19 mouse cellular contexts compared by ENCODE assay signal in the genomic region with DNA sequence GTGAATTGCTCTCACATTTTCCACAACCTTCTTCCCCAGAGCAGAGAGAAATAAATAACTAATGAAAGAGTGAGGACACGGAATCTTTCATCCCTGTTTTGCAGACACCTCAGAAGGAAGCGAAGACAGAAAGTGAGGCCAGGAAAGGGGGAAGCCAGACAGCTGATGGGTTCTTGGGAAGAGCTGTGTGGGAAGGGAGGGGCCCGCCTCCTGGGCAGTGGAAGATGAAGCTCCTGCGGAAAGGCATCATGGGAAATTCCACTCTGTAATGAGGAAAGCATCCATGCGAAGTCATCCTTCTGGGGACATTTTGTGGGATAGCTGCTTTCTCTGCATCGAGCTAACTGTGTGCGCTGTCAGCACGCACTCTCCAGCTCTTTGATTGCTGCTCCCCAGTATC.
A peak's percentile ranks its signal among the peaks of the same experiment; 100 is the strongest.
DNase-seq lines count a peak whose midpoint lies in the region; ATAC-seq and TF ChIP-seq lines count a peak whose summit lies in the region.
"Had no signal": no experiment of that assay in that cellular context is flagged by ENCODE, and none has a peak within 500 bp of the region (broad histone marks: within the 10 kb centered on the region; RNA-seq: fewer than 3 reads in every experiment).

No protein-coding gene starts in this region.

- DNase-seq in hindbrain, embryonic 10.5 days (ENCODE audit: low spot score), result no peak
- peak; percentile 79 for DNase-seq in brain, embryonic 14.5 days (ENCODE audit: low read depth)
- DNase-seq in embryonic facial prominence, embryonic 10.5 days (ENCODE audit: low spot score), result no peak
- no peak for DNase-seq in cerebellum, postnatal 25 days
- no peak for DNase-seq in layer of hippocampus, postnatal 14 days (ENCODE audit: low spot score in 2 of 2)
- DNase-seq: adrenal gland, adult 8-10 months; B cell, adult 2 months; cerebellum, adult 18-20 months; kidney, adult 9 months; lung, adult 2 months; lung, postnatal 36 days; spleen, adult 18-20 months; thymus, postnatal 14 days had no signal

- no peaks in the 10 kb centered on the region for H3K27me3 ChIP-seq in hindbrain, embryonic 12.5 days
- H3K27me3 ChIP-seq in hindbrain, embryonic 10.5 days (ENCODE audit: insufficient read depth, poor library complexity, severe bottlenecking), result no peaks in the 10 kb centered on the region
- H3K27me3 ChIP-seq in hindbrain, embryonic 16.5 days (replicated peaks; ENCODE audit: control insufficient read depth, insufficient read depth, low read length), result no peaks in the 10 kb centered on the region
- no peaks in the 10 kb centered on the region for H3K27me3 ChIP-seq in neural tube, embryonic 13.5 days
- H3K27me3 ChIP-seq in embryonic facial prominence, embryonic 10.5 days (replicated peaks; ENCODE audit: low read depth, poor library complexity, severe bottlenecking), result no peaks in the 10 kb centered on the region
- H3K27me3 ChIP-seq: stomach, embryonic 15.5 days had no signal

- H3K9me3 ChIP-seq in hindbrain, embryonic 12.5 days (replicated peaks), result no peaks in the 10 kb centered on the region
- H3K9me3 ChIP-seq in hindbrain, embryonic 10.5 days, result no peaks in the 10 kb centered on the region
- no peaks in the 10 kb centered on the region for H3K9me3 ChIP-seq in hindbrain, embryonic 16.5 days (ENCODE audit: control insufficient read depth, low read length)
- no peaks in the 10 kb centered on the region for H3K9me3 ChIP-seq in neural tube, embryonic 13.5 days
- H3K9me3 ChIP-seq in embryonic facial prominence, embryonic 10.5 days, result no peaks in the 10 kb centered on the region
- H3K9me3 ChIP-seq: heart, embryonic 13.5 days; stomach, embryonic 15.5 days had no signal

- no peak overlapping the region for H3K4me3 ChIP-seq in hindbrain, embryonic 12.5 days
- H3K4me3 ChIP-seq in hindbrain, embryonic 10.5 days, result no peak overlapping the region
- no peak overlapping the region for H3K4me3 ChIP-seq in hindbrain, embryonic 16.5 days (ENCODE audit: low read length)
- no peak overlapping the region for H3K4me3 ChIP-seq in neural tube, embryonic 13.5 days
- no peak overlapping the region for H3K4me3 ChIP-seq in embryonic facial prominence, embryonic 10.5 days
- H3K4me3 ChIP-seq: heart, embryonic 13.5 days; stomach, embryonic 15.5 days had no signal

- no peak overlapping the region for H3K9ac ChIP-seq in hindbrain, embryonic 12.5 days
- no peak overlapping the region for H3K9ac ChIP-seq in hindbrain, embryonic 16.5 days (ENCODE audit: low read depth, low read length)
- H3K9ac ChIP-seq in neural tube, embryonic 13.5 days, result no peak overlapping the region; the same call in 1 of the 2 replicates
- H3K9ac ChIP-seq: heart, embryonic 13.5 days; stomach, embryonic 15.5 days had no signal

- peak overlapping the region; percentile 30; the same call in 1 of the 2 replicates for H3K27ac ChIP-seq in hindbrain, embryonic 12.5 days
- H3K27ac ChIP-seq in hindbrain, embryonic 10.5 days, result no peak overlapping the region
- H3K27ac ChIP-seq in hindbrain, embryonic 16.5 days (ENCODE audit: low read depth, low read length), result 0 out of 2 replicates have a peak overlapping the region, but pooled peaks have one; percentile 9
- peak overlapping the region; percentile 25 for H3K27ac ChIP-seq in neural tube, embryonic 13.5 days (replicated peaks)
- H3K27ac ChIP-seq in embryonic facial prominence, embryonic 10.5 days (replicated peaks), result no peak overlapping the region
- H3K27ac ChIP-seq: heart, embryonic 13.5 days; stomach, embryonic 15.5 days had no signal

- H3K4me2 ChIP-seq in hindbrain, embryonic 12.5 days (replicated peaks), result no peak overlapping the region
- 0 out of 2 replicates have a peak overlapping the region, but pooled peaks have one; percentile 3 for H3K4me2 ChIP-seq in hindbrain, embryonic 16.5 days (ENCODE audit: low read length)
- H3K4me2 ChIP-seq in neural tube, embryonic 13.5 days, result peak overlapping the region; percentile 30; the same call in 1 of the 2 replicates
- H3K4me2 ChIP-seq: heart, embryonic 13.5 days; stomach, embryonic 15.5 days had no signal

- 66% methylated on average over 8 of the region's 8 CpGs for WGBS in hindbrain, embryonic 12.5 days
- WGBS in hindbrain, embryonic 10.5 days, result 75% methylated on average over 8 of the region's 8 CpGs
- WGBS in hindbrain, embryonic 16.5 days, result 45% methylated on average over 8 of the region's 8 CpGs
- 23% methylated on average over 8 of the region's 8 CpGs for WGBS in neural tube, embryonic 13.5 days
- WGBS in embryonic facial prominence, embryonic 10.5 days, result 77% methylated on average over 8 of the region's 8 CpGs

- ATAC-seq in hindbrain, embryonic 12.5 days (ENCODE audit: low FRiP score), result no peak
- 0 out of 2 replicates have a peak, but pooled peaks have one; percentile 61 for ATAC-seq in hindbrain, embryonic 16.5 days
- ATAC-seq in neural tube, embryonic 13.5 days (ENCODE audit: low read depth), result peak; percentile 61; the same call in 1 of the 2 replicates
- ATAC-seq: forebrain, embryonic 14.5 days had no signal

- no peaks in the 10 kb centered on the region for H3K36me3 ChIP-seq in hindbrain, embryonic 12.5 days
- no peaks in the 10 kb centered on the region for H3K36me3 ChIP-seq in hindbrain, embryonic 10.5 days
- no peaks in the 10 kb centered on the region for H3K36me3 ChIP-seq in hindbrain, embryonic 16.5 days (ENCODE audit: control insufficient read depth, insufficient read depth, low read length)
- H3K36me3 ChIP-seq in neural tube, embryonic 13.5 days, result no peaks in the 10 kb centered on the region
- H3K36me3 ChIP-seq in embryonic facial prominence, embryonic 10.5 days (replicated peaks), result no peaks in the 10 kb centered on the region
- H3K36me3 ChIP-seq: heart, embryonic 13.5 days; stomach, embryonic 15.5 days had no signal

- no peak for TF ChIP-seq CTCF in brain, embryonic 14.5 days (IDR thresholded peaks at IDR 0.05; ENCODE audit: borderline replicate concordance, extremely low read depth, insufficient read depth, insufficient read length)

- H3K4me1 ChIP-seq in hindbrain, embryonic 12.5 days, result peaks cover 10% of the 10 kb centered on the region; the same call in 1 of the 2 replicates
- peaks cover 17% of the 10 kb centered on the region for H3K4me1 ChIP-seq in hindbrain, embryonic 10.5 days (replicated peaks)
- no peaks in the 10 kb centered on the region for H3K4me1 ChIP-seq in hindbrain, embryonic 16.5 days (ENCODE audit: control insufficient read depth, insufficient read depth, low read depth, low read length)
- H3K4me1 ChIP-seq in neural tube, embryonic 13.5 days (replicated peaks), result peaks cover 13% of the 10 kb centered on the region
- H3K4me1 ChIP-seq in embryonic facial prominence, embryonic 10.5 days, result no peaks in the 10 kb centered on the region
- H3K4me1 ChIP-seq: heart, embryonic 13.5 days; stomach, embryonic 15.5 days had no signal

- TF ChIP-seq POLR2A in brain, embryonic 14.5 days (IDR thresholded peaks at IDR 0.05; ENCODE audit: borderline replicate concordance, extremely low read depth, insufficient read depth, insufficient read length, poor library complexity, severe bottlenecking), result no peak

Comparison
In these comparisons a context has a peak if more than half of its experiments do, and no peak if none do; other contexts are left out.
1. H3K27ac ChIP-seq: peak in hindbrain, embryonic 12.5 days (single experiment), hindbrain, embryonic 16.5 days (single experiment) and neural tube, embryonic 13.5 days (single experiment); none in hindbrain, embryonic 10.5 days (single experiment) and embryonic facial prominence, embryonic 10.5 days (single experiment).